Mouse (Mus musculus) common myeloid progenitor, adult 5-6 weeks (primary cell): Measurements from ENCODE around the gene Perm1. TPM values are rescaled to one million over a fixed set of nuclear protein-coding genes. Genes with fewer than 3 reads are reported as not detected.

Source experiments
- ATAC-seq: replicated peaks from 2 replicates; pipeline ENCODE4 v1.8.0; 2016; ENCODE audit warnings: low read depth, mild to moderate bottlenecking, moderate TSS enrichment, inconsistent platforms; ENCODE audit not compliant: poor library complexity, severe bottlenecking
- total RNA-seq: library from RNA; stranded (forward); fragments of 200-1000, 187-1606 nt; gene quantifications from 2 replicates; pipeline ENCODE4 v1.2.3, GENCODE M21; 2017

Gene Perm1
- total RNA-seq, 1 experiment from 2014 or later = 0.09 TPM

GRCm38 (mm10) chr4:156197829-156198205, 17.9 kb upstream of the Perm1 start:
- peak; percentile 75 for ATAC-seq

GRCm38 (mm10) chr4:156200623-156201475, 14.8 kb upstream of the Perm1 start, which contains the start of gene Isg15:
TSS of gene Isg15 (minus strand) at chr4:156200818.
- ATAC-seq = 0 out of 2 replicates have a peak, but pooled peaks have one; percentile 7

GRCm38 (mm10) chr4:156202462-156202893, 13.2 kb upstream of the Perm1 start:
- peak; percentile 30 for ATAC-seq

DNA sequence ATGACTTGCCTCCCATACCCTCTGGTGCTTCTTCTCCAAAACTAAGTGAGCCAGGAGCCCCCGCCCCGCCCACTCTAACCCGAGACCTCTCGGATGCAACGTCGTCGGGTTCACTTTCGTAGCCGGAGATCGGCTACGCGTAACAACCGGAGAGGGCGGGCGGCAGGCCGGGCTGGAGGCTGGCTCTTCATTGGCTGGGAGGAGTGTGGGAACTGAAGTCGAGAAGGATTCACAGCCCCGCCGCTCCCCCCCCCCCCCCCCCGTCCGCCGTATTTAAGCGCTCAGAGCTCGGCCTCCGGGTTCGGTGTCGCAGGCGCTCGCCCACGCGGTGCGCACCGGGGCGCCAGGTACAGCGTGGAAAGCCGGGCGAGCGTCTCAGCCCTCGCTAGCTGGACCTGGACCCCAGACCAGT, 12.7 kb upstream of the Perm1 start, which contains the start of gene AW011738:
Gene AW011738, plus strand, starts transcription at position 304 of the 412 bp plus-strand sequence.
- peak; percentile 74 for ATAC-seq

DNA sequence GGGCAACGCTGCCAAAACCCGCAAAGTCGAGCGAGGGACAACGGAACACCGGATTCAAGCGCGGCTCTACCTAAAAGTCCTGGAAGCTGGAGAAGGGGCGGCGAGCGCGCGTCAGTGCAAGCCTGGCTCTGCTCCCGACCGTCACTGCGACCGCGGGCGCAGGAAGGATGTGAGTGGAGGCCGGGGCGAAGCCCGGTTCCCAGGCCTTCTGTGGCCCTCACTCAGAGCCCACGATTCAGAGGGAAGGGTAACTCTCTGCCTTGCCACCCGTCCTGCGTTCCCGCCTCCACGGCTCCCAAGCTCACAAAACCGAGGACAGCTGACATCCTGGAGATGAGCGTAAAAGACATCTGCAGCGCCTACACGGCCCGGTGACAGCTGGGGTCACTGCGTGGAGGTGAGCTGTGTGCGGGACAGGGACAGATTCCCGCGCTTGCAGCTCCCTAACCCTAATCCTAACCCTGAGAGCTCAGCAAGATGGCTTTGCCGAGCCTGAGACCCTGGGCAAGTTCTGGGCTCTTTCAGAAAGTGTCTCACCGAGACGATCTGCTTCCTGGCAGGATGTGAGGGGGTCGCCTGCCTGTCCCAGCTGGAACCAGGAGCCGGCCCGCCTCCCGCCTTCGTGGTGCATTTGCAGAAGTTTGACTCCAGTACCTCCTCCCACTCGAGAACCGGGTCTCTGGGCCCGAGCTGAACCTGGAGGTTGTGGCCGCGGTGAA, 12.1 kb upstream of the Perm1 start:
- ATAC-seq = peak; percentile 23

GRCm38 (mm10) chr4:156208872-156209271, 6.8 kb upstream of the Perm1 start:
- no peak for ATAC-seq

DNA sequence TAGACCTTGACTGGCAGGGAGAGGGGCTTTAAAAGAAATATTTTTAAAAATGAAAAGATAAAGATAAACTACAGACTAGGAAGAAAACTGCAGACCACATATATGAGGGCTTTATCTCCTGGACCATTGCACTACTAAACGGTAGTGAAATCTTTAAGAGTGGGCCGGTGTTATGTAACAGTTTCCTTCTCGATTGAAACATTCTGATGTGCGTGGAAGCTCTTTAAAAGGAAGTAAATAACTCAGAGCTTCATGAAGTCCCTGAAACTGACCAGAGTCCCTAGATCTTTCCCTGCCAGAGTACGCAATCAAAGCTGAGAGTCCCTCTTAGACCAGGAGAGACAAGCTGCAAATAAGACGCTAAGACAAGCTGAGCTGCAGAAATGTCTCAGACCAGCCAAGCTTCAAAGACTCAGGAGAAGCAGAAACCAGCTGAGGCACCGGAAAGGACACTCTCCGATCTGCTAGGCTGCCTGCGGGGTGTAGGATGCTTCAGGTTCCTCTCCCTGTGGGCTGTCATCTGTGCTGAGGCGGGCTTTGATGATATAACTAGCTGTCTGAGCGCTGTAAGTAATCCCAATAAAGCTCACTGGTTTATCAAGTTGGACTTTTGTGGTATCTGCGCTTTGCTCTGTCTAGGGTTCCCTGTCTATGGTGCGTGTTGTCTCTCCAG, 5.6 kb upstream of the Perm1 start:
- peak; percentile 50 for ATAC-seq

- no peak for ATAC-seq
Measured at GRCm38 (mm10) chr4:156213134-156213533, 2.5 kb upstream of the Perm1 start.

- ATAC-seq = no peak
Measured at GRCm38 (mm10) chr4:156216196-156216595, 528 bp downstream of the Perm1 start.

- no peak for ATAC-seq
Measured at GRCm38 (mm10) chr4:156217022-156217669, 1.5 kb downstream of the Perm1 start.

- ATAC-seq = no peak
Measured at GRCm38 (mm10) chr4:156217838-156218237, 2.2 kb downstream of the Perm1 start.

DNA sequence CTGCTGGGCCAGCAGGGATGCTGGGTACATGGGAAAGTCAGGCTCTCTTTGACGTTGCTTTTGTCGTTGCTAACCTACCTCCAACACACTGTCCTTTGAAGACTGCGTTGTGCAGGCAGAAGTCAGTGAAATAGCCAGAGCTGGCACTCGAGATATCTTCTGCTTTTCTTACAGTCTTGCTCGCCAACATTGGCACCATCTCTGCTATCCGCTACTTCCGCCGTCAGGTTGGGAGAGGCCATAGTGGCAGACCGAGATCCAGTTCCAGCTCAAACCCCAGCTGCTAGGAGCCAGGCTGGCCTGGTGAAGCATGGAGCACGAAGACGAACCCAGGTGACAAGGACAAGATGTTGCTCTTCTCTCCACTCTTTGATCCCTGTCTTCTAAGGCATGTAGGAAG, 4.3 kb downstream of the Perm1 start:
- ATAC-seq = no peak

DNA sequence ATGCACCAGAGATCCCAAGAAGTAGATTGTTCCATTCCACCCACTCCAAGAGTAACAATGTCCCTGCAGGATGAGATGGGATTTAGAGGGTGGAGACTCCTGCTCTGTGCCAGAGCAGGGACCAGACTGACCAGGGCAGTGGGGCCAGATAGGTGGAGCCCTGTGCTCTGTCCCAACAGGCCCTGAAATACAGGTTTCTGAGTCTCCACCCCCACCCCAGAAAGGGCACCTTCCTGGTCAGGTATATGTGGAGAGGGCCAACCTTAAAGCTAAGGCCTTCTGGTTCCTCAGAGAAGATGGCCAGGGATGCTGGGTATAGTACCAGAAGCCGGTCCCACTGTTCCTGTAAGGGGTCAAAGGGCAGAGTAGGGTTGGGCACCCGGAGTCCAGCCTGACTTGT, 8.6 kb downstream of the Perm1 start:
- ATAC-seq = no peak

GRCm38 (mm10) chr4:156227752-156228392, 12.2 kb downstream of the Perm1 start:
- peak; percentile 34 for ATAC-seq

DNA sequence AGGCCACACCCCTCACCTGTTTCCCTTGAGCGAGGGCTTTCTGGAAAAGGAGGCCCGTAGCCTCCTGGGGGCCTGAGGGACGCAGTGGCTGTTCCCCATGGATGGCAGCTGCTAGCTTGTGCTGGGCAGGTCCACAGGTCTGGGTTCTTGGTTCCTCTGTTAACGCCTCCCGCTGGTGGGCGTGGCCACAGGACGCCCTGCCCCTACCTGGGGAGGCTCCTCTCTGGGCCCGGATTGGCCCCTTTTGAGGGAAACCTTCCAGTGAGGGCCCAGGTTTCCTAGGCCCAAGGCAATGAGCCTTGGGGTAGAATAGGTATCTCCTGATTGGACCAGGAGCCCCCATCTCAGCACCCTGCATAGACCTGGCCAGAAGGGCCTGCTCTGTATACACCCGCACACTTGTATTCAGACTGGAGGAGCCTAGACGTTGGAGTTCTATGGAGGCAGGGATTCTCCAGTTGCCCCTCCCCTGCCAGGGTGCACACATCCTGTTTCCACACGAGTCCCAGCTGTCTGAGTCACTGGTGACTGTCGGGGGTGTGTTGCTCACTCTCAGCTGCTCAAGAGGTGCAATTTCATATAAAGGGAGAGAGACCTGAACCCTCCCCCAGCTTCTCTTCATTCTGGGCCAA, 12.8 kb downstream of the Perm1 start:
- ATAC-seq = peak; percentile 29

DNA sequence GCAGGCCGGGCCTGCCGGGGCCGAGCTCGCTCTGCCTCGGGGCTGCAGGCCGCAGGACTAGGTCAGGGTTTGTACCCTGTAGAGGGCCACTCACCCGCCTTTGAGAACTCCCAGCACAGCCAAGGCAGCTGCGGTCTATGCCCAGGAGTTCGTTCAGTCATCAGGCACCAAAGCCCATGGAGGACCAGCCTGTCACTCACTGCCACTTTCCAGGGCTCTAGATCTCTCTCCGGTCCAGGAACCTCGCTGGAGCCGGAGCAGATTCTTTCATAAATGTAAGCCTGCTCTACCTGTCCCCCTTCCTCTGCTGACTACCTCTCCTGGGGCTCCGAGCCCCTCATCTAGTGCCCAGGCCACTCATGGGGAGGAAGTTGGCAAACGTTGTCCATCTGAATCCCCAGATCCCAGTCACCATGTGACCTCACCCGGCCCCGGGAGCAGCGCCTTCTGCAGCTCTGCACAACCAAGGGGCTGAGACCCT, 18.4 kb downstream of the Perm1 start:
- ATAC-seq = 0 out of 2 replicates have a peak, but pooled peaks have one; percentile 3

- peak; percentile 36 for ATAC-seq
Measured at GRCm38 (mm10) chr4:156234701-156235213, 19.1 kb downstream of the Perm1 start, which contains the start of gene Plekhn1. TSS of gene Plekhn1 (minus strand) at chr4:156234857.

GRCm38 (mm10) chr4:156235360-156235770, 19.7 kb downstream of the Perm1 start:
- peak; percentile 19; the same call in 1 of the 2 replicates for ATAC-seq
